Mouse (Mus musculus) testis, adult 2 months (tissue): Measurements from ENCODE around the gene Dner.

ENCODE experiments used
- CTCF ChIP-seq: fragments of 200-500 bp; IDR thresholded peaks from 2 replicates; pipeline ENCODE4 v1.5.1; 2012; ENCODE audit warnings: low read depth, mild to moderate bottlenecking, inconsistent platforms, low read length, moderate library complexity; ENCODE audit not compliant: control insufficient read depth, insufficient read depth, insufficient replicate concordance
- POLR2A ChIP-seq: fragments of 200-500 bp; IDR thresholded peaks from 2 replicates; pipeline ENCODE4 v1.6.1; 2012; ENCODE audit warnings: low read depth, mild to moderate bottlenecking, inconsistent platforms, low read length, moderate library complexity; ENCODE audit not compliant: control insufficient read depth

GRCm38 (mm10) chr1:84409514-84409913, 286.5 kb downstream of the Dner start:
- TF ChIP-seq POLR2A (no peak), CTCF (no peak)
